Mouse (Mus musculus): Measurements from ENCODE around the gene Gna14.

GRCm38 (mm10) chr19:16437170-16437483, 1.6 kb downstream of the Gna14 start:
- TF ChIP-seq CTCF (IDR thresholded peaks at IDR 0.05; ENCODE audit: low read depth) (no peak), EP300 (IDR thresholded peaks at IDR 0.05; ENCODE audit: low read depth) (no peak)

All from liver, postnatal 0 days (tissue).